Mouse (Mus musculus): ENCODE results near the gene Thap4.
A peak's percentile ranks its signal among the peaks of the same experiment; 100 is the strongest.
"Not testable (repeated sequence)": the region's sequence is repeated elsewhere in the genome, so short reads cannot be mapped to it uniquely, and the experiment has no call there.

The Thap4 gene

GRCm38 (mm10) chr1:93689901-93690496 is 64.7 kb downstream of the Thap4 start:
- no peak for DNase-seq (ENCODE audit: low spot score)

DNA sequence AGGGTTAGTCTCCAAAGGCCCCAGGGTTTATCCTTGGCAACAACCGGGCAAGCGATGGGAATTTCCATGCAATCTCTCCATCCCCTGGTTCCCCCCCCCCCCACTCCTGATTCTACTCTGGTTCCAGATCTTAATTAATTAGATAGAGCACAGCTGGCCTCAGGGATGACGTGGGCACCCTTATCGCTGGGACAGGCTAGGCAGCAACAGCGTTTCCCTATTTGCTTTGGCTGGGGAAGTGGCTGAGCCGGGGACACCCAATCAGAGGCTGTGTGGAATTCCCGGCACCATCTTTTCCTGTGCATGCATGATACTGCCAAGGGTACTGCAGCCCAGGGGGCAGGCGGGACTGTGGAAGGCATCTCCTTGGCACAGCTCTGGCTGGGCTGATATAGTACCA is 66.5 kb downstream of the Thap4 start:
- no peak for DNase-seq (ENCODE audit: low spot score)

DNA sequence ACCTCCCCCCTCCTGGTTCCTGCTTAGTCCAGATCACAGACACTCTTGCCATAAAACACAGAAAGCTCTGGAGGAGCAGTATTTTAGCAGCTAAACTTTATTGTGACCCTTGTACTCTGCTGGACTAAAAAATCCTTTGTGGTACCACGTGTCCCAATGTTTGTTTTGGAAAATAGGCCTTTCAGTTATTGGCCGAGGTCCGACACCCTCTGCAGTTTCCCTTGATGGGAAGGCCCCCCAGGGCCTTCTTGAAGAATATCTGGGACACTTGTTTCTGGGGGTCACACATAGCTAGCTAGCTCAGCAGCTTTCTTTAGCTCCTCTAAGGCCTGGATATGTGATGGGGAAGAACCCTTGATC is 67.7 kb downstream of the Thap4 start:
- no peak for DNase-seq (ENCODE audit: low spot score)

DNA sequence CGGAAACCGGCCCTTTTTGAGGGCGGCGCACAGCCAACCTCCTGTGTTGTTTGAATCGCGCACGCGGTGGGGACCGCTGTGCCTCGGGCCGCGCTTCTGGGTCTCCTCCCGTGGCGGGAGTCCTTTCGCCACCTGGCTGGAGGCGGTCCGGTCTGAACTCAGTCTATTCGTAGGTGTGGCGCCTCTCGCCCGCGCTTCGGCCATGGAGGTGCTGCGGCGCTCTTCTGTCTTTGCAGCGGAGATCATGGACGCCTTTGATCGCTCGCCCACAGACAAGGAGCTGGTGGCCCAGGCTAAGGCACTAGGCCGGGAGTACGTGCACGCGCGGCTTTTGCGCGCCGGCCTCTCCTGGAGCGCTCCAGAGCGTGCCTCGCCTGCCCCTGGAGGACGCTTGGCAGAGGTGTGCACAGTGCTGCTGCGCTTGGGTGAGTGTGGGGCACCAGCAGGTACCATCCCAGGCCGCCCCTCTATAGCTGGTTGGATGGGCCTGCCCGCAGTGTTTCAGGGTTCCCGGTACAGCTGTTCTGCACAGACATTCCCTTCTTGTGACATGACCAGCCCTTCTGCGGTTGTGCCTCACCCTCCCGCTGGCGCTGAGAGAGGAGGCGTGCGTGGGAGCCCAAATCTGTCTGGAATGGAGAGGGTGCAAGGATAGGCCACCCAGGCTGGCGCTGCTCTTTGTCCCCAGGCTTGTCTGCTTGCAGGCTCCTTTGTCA is 68.3 kb downstream of the Thap4 start:
- DNase-seq (ENCODE audit: low spot score) = no peak

DNA sequence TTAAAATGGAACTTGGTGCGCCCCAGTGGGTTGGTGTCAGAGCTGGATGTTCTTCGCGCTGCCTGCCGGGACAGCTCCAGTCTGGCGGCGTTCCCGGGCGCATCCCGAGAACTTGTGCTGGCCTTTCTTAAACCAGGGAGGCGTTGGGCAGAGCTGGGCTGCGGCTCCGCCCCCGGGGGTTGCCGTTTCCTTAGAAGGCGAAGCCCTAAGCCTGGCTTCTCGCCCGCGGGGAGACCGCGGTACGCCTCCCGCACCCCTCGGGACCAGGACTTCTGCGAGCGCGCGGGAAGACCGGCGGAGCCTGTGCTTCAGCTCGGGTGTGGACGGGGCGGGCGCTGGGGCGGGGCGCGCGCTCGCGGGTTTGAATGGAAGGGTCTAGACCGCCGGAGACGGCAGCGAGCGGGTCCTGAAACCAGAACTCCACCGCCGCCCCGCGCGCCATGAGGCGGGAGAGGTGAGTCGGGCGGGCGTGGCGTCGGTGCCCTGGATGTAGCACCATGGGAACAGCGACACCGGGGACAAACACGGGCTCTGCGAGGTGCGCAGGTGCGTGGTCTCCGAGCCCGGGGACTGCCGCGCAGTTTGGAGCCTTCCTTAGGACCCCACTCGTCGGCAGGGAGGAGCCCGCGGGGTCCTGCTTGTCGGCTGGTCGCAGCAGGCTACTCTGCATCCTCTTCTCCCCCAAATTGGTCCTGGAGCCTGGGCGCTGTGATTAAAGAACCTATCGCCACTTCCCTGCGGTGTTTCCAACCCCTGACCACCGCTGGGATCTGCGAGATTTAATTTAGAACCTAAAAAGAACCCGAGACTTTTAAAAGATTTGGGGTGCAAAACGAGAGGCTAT is 69.0 kb downstream of the Thap4 start, which contains the start of gene Bok:
TSS of gene Bok (plus strand) at position 260 of the 844 bp plus-strand sequence.
- no peak for DNase-seq (ENCODE audit: low spot score)

- no peak for DNase-seq (ENCODE audit: low spot score)
Observed at GRCm38 (mm10) chr1:93679889-93680568, 74.6 kb downstream of the Thap4 start.

GRCm38 (mm10) chr1:93678386-93678785 is 76.3 kb downstream of the Thap4 start:
- DNase-seq (ENCODE audit: low spot score) = no peak

DNA sequence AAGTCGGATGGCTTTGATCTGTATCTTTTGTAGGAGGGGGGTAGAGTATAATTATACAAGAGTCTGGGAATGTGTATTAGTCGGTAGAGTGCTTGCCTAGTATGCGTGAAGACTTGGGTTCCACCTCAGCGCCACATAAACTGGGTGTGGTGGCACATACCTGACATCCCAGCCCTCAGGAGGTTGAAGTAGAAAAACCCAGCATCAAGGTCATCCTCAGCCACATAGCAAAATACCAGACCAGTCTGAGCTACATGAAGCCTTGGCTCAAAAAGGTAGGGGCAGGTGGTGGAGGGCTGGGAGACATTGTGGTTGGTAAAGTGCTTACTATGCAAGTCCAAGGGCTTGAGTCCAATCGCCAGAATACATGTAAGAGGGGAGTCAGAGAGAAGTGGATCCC is 82.0 kb downstream of the Thap4 start:
- no peak for DNase-seq (ENCODE audit: low spot score)

DNA sequence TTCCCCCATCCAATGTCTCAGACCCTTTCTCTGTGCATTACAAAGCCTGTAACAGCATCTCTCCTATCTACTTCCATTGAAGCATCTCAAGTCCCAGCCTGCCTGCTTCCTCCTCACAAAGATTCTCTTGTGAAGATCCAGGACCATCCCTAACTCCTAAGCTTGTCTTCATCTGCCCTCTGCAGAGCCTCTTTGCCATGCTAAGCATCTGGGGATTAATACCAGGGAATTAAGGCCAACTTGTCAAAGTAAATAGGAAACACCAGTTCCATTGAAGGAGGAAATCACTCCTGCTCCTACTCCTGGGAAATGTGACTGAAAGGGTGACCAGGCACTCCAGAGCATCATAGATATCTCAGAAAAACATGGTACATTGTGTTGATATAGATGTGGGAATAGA is 84.7 kb downstream of the Thap4 start:
- no peak for DNase-seq (ENCODE audit: low spot score)

DNA sequence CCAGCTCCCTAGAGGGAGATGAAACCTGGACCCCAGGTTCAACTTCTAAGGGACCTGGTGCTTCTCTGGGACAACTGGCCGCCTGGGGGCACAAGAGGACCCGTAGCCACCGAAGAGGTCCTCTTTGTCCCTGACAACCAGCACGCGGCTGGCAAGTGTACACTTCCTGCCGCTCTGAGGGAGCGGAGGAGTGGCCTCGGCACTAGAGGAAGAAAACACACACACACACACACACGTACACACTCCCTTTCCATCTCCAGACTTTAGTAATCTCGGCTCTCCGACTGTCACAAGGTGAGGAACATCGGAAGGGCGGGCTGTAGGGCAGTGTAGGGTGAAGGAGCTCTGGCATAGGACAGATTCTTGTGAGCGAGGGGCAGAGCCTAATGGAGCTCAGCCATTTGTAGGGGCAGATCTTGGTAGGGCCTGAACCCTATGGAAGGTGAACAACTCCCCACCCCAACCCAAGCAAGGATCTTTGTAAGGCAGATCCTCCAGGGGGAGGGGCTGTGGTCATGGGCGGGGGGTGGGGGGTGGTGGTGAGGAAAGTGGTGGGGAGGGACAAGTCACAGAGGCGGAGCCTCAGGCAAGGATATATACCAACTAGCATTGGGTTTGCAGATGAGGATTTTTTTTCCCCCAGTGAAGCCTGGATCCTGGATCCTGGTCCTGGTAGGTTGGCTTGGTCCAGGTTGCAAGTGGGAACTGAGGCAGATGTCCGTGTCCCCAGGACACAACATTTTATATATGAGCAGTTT is 85.7 kb downstream of the Thap4 start:
- DNase-seq (ENCODE audit: low spot score) = peak; percentile 45

GRCm38 (mm10) chr1:93667760-93668400 is 86.8 kb downstream of the Thap4 start:
- peak; percentile 40 for DNase-seq (ENCODE audit: low spot score)

GRCm38 (mm10) chr1:93658559-93658958 is 96.1 kb downstream of the Thap4 start, which contains the start of gene Stk25:
Gene Stk25, minus strand, starts transcription at chr1:93658659.
- not testable (repeated sequence) for DNase-seq (ENCODE audit: low spot score)

- no peak for DNase-seq (ENCODE audit: low spot score)
Observed at GRCm38 (mm10) chr1:93657025-93657360, 97.7 kb downstream of the Thap4 start.

DNA sequence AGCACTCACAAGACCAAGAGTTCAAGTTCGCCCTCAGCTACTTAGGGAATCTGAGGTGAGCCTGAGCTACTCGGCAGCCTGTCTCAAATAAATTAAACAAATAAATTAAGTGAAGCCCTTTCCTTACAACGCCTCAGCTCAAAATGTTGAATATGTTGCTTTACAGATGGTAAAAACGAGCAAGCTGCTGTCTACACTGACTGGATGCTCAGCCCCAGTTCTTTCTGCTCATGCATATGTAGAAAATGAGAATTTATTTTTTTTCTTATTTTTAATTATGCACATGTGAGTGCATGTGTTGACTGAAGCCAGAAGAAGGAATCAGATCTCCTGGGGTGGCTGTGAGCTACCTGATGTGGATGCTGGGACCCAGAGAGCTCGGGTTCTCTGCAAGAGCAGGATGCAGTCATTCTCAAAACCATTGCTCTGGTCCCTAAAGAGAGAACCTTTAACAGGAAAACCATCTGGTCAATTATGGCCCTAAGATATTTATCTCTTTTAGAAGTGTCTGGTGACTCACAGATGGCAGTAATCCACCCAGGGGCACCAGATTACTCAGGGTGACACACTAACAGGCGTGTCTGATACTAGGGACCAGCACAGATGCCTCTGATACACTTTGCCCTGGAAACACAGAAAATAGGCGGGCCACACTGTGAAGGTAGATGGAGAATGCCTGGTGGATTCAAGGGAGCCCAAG is 98.2 kb downstream of the Thap4 start:
- no peak for DNase-seq (ENCODE audit: low spot score)

GRCm38 (mm10) chr1:93654798-93655197 is 99.9 kb downstream of the Thap4 start:
- DNase-seq (ENCODE audit: low spot score) = no peak

- DNase-seq (ENCODE audit: low spot score) = no peak
Observed at GRCm38 (mm10) chr1:93654275-93654674, 100.4 kb downstream of the Thap4 start.

Data from c-Kit-positive CD71-positive TER-119-positive erythroid progenitor cells, embryonic 14.5 days (primary cell).